Mouse (Mus musculus): ENCODE measurements around the gene Serf1.

GRCm38 (mm10) chr13:100156624-100157023, 48.8 kb downstream of the Serf1 start:
- TF ChIP-seq CTCF (IDR thresholded peaks at IDR 0.05; ENCODE audit: borderline replicate concordance, control insufficient read depth, extremely low read depth, insufficient read depth, low read length, poor library complexity) (no peak), POLR2A (IDR thresholded peaks at IDR 0.05; ENCODE audit: control insufficient read depth, extremely low read depth, insufficient read depth, low read length, poor library complexity) (no peak)

All from thymus, adult 2 months (tissue).